Mouse (Mus musculus): ENCODE measurements around the gene Rnaseh2c.

Rnaseh2c gene

DNA sequence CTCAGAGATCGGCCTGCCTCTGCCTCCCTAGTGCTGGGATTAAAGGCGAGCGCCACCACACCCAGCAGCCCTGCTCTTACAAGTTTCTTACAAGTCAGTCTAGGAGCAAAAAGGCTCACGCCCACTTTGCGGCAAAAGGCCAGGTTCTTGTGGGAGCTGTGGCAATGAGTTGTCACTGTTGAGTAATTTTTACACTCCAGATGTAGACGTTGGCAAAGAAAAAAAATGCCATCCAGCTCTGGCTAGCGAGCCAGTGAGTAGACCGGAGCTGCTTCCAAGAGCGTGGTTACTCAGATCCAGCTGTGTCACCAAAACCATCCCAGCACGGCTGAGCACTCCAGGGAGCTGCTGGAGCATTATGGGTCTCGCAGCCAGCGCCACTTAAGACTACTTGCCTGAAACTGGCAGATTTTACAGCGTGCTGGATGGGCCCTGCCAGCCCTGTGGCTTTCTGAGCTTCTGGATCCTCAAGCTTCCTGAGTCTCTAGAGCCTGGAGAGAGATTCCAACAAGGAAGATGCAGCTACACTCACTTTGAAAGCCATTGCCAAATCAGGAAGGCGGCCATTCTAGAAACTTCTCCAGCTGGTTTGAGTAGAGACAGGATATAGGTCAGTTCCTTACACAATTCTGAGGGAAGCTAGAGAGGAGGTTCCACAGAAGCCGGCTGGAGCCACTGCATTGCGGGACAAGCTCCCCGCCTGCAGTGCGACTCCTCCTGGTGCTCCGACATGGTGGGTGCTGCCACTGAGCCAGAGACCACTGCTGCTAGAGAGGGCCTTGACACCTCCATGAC, 29.1 kb upstream of the Rnaseh2c start:
- no peak for DNase-seq (ENCODE audit: low read depth, low spot score)

DNA sequence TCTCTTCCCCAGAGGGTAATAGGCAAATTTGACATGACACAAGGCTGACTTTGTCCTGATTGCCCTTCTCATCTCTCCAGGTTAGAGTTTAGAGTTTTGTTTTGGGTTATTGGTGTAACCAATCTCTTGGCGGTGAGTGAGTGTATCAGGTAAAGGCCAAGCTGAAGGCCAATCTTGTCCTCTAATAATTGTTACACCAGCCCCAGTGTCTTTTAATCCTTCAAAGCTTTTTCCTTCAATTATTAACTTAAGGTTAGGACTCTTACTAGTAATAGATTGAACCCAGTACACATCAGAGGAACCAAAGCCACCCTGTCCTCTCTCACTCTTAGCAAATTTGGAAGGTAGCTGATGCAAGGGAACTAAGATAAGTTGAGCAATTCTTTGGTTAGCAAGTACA, 26.3 kb upstream of the Rnaseh2c start:
- DNase-seq (ENCODE audit: low read depth, low spot score), result no peak

- no peak for DNase-seq (ENCODE audit: low read depth, low spot score)
Measured at GRCm38 (mm10) chr19:5579971-5580370, 21.7 kb upstream of the Rnaseh2c start.

DNA sequence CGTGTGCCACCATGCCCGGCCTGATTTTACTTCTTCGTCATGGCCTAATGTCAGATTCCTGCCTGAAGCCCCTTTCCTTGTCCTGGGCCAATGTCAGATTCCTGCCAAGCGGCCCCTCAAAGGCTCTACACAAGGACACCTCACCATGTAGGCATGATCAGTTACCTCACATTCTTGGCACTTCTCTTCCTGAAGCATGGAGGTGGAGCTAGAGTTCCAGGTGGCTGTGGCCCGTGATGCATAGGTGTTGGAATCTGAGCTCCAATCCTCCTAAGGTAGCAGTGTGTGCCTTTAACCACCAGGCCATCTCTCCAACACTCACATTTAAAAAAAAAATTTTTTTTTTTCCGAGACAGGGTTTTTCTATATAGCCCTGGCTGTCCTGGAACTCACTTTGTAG, 20.9 kb upstream of the Rnaseh2c start:
- no peak for DNase-seq (ENCODE audit: low read depth, low spot score)

DNA sequence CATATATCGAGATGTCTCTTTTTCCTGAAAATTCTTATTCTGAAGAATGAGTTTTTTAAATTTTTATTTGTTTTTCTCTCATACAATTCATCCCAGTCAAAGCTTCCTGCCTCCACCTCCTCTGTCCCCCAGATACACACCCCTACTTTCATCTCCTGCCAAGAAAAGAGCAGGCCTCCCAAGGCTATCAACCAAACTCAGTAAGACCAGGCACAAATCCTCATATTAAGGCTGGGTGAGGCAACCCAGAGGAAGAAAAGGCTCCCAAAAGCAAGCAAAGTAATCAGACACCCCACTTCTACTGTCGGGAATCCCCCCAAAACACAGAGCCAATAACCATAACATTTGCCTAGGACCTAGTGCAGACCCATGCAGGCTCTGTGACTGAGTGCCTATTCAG, 19.7 kb upstream of the Rnaseh2c start:
- no peak for DNase-seq (ENCODE audit: low read depth, low spot score)

GRCm38 (mm10) chr19:5589159-5589558, 12.5 kb upstream of the Rnaseh2c start:
- DNase-seq (ENCODE audit: low read depth, low spot score), result no peak

DNA sequence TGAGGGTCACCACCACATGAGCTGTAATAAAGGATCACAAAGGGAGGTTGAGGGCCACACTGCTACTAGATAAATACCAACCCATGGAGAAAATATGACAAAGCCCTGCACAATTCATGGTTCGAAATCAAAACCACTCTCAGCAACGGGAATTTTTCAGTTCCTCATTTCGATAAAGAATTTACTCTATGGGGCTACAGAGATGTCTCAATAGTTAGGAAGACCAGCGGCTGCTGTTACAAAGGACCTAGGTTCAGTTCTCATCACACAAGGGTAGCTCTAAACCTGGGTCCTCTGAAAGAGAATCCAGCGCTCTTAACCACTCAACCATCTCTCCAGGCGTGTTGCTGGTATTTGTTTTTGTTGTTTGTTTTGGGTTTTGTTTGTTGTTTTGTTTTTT, 9.8 kb upstream of the Rnaseh2c start:
- DNase-seq (ENCODE audit: low read depth, low spot score), result peak; percentile 19

- no peak for DNase-seq (ENCODE audit: low read depth, low spot score)
Measured at GRCm38 (mm10) chr19:5599224-5599623, 2.4 kb upstream of the Rnaseh2c start.

GRCm38 (mm10) chr19:5603664-5604063, 2.0 kb downstream of the Rnaseh2c start:
- no peak for DNase-seq (ENCODE audit: low read depth, low spot score)

GRCm38 (mm10) chr19:5605126-5605525, 3.5 kb downstream of the Rnaseh2c start:
- DNase-seq (ENCODE audit: low read depth, low spot score), result no peak

GRCm38 (mm10) chr19:5606196-5606595, 4.5 kb downstream of the Rnaseh2c start:
- DNase-seq (ENCODE audit: low read depth, low spot score), result no peak

- no peak for DNase-seq (ENCODE audit: low read depth, low spot score)
Measured at GRCm38 (mm10) chr19:5607705-5608410, 6.2 kb downstream of the Rnaseh2c start.

- DNase-seq (ENCODE audit: low read depth, low spot score), result no peak
Measured at GRCm38 (mm10) chr19:5608707-5609106, 7.0 kb downstream of the Rnaseh2c start.

DNA sequence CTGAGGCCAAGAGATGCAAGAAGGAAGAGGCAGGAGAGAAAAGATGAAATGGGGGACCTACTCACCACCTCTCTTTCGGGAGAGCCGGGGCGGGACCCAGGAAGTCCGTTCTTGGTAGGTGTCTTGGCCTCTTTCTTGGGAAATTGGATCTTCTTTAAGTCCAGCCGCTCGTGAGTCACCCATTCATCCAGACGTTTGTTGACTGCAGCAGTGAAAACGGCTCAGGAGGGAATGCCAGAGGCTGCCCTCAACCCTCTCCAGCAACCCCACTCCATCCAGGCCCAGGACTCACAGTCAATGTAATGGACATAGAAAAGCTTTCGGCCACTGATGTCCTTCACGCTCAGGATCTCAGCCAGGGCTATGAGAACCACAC, 7.5 kb downstream of the Rnaseh2c start:
- DNase-seq (ENCODE audit: low read depth, low spot score), result no peak

GRCm38 (mm10) chr19:5609547-5610404, 8.1 kb downstream of the Rnaseh2c start, which contains the start of gene Kat5:
TSS of gene Kat5 (minus strand) at chr19:5610237.
- DNase-seq (ENCODE audit: low read depth, low spot score), result peak; percentile 98

GRCm38 (mm10) chr19:5611973-5612372, 10.3 kb downstream of the Rnaseh2c start:
- DNase-seq (ENCODE audit: low read depth, low spot score), result peak; percentile 62

DNA sequence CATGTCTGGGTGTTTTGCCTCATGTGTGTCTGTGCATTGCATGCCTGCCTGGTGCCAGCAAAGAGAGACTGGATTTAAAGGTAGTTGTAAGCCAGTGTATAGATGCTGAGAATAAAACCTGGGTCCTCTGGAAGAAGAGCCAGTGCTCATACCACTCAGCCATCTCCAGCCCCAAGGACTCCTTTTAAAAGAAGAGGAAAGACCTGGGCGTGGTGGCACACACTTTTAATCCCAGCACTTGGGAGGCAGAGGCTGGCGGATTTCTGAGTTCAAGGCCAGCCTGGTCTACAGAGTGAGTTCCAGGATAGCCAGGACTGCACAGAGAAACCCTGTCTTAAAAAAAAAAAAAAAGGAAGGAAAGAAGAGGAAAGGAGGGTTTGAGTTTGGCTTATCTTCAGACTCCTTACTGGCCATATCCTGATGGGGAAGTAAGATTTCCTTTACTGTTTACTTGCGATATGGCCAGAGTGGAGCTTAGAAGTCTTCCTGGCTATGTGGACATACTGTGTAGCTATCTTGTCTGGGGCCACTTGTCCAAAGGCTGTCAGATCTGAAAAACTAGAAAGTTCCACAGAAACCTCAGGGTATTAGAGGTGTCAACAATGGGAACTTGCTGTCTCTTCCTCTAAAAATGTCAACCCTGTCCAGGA, 11.2 kb downstream of the Rnaseh2c start:
- no peak for DNase-seq (ENCODE audit: low read depth, low spot score)

GRCm38 (mm10) chr19:5614953-5615352, 13.3 kb downstream of the Rnaseh2c start:
- DNase-seq (ENCODE audit: low read depth, low spot score), result no peak

GRCm38 (mm10) chr19:5620007-5620406, 18.3 kb downstream of the Rnaseh2c start:
- no peak for DNase-seq (ENCODE audit: low read depth, low spot score)

DNA sequence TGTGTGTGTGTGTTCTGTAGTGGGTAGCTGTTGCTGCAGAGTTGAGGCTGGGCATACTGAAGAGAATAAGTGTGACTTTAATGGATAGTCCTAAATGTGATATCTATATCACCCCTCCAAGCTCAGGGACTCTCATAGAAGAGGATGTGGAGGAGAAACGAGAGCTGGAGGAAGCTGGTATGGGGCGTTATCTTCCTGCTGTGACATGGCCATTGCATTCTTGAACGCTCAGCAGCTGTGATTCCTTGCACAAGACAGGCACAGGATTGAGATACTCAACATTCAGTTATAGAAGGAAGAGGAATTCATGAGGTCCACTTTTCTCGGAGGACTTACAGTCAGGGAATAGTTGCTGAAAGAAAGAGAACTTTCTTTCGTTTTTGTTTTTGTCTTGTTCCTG, 20.2 kb downstream of the Rnaseh2c start:
- no peak for DNase-seq (ENCODE audit: low read depth, low spot score)

- no peak for DNase-seq (ENCODE audit: low read depth, low spot score)
Measured at GRCm38 (mm10) chr19:5625311-5625710, 23.6 kb downstream of the Rnaseh2c start.

DNA sequence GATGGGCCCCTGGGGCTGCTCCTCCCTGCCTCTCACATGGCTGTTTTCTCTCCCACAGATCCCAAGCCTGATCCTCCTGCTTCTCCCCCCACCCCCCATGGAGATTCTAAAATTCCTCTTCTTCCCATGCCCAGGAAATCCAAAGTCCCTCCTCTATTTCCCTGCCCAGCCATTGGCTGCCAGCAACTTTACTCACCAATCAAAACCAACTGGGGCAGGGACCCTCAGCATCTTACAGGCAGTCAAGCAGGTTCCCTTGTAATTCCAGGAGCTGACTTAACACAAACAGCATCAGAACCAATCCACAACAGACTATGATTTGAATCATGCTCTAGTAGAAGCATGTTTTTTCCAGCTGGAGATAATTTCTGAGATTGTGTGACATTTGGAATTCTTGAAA, 28.2 kb downstream of the Rnaseh2c start:
- DNase-seq (ENCODE audit: low read depth, low spot score), result no peak
